Mouse (Mus musculus) intestine, embryonic 16.5 days (tissue): Measurements from ENCODE around the gene Dido1. TPM values are rescaled to one million over a fixed set of nuclear protein-coding genes. Genes with fewer than 3 reads are reported as not detected.
A peak's percentile ranks its signal among the peaks of the same experiment; 100 is the strongest.

Experiments used
- ATAC-seq: fragments of 200-750 bp; cut with Nextera tagmentation; 2 replicates; pipeline ENCODE4 v1.8.0; 2017; ENCODE audit warnings: moderate TSS enrichment, moderate library complexity
- H3K27ac ChIP-seq: fragments of 300-500 bp; sonication (generic); 2 replicates; pipeline ENCODE4 v1.5.1; 2014; ENCODE audit warnings: mild to moderate bottlenecking, low read length
- H3K27me3 ChIP-seq: fragments of 300-500 bp; sonication (generic); replicated peaks from 2 replicates; pipeline ENCODE4 v1.6.1; 2014; ENCODE audit warnings: low read length, control low read depth, mixed read lengths; ENCODE audit not compliant: control insufficient read depth, insufficient read depth
- H3K36me3 ChIP-seq: fragments of 300-500 bp; sonication (generic); 2 replicates; pipeline ENCODE4 v1.6.1; 2014; ENCODE audit warnings: low read length, control low read depth; ENCODE audit not compliant: control insufficient read depth, insufficient read depth
- H3K4me1 ChIP-seq: fragments of 300-500 bp; sonication (generic); 2 replicates; pipeline ENCODE4 v1.6.1; 2014; ENCODE audit warnings: low read length, control low read depth, mixed read lengths; ENCODE audit not compliant: control insufficient read depth, insufficient read depth
- H3K4me2 ChIP-seq: fragments of 300-500 bp; sonication (generic); 2 replicates; pipeline ENCODE4 v1.6.1; 2014; ENCODE audit warnings: low read depth, low read length, control low read depth
- H3K4me3 ChIP-seq: fragments of 300-500 bp; sonication (generic); 2 replicates; pipeline ENCODE4 v1.5.1; 2014; ENCODE audit warnings: mild to moderate bottlenecking, low read length
- H3K9ac ChIP-seq: fragments of 300-500 bp; sonication (generic); 2 replicates; pipeline ENCODE4 v1.6.1; 2014; ENCODE audit warnings: low read depth, low read length
- H3K9me3 ChIP-seq: fragments of 300-500 bp; sonication (generic); 2 replicates; pipeline ENCODE4 v1.6.1; 2016; ENCODE audit warnings: low read length, control low read depth; ENCODE audit not compliant: control insufficient read depth
- WGBS: fragments of 180-500 bp; shearing (Covaris S2); extraction: QIAGEN DNeasy Blood & Tissue Kit; methylation state at CpG from one replicate; pipeline ENCODE4 v1.1.7; 2014; 5-methylcytosine and 5-hydroxymethylcytosine counted together
- polyA plus RNA-seq: library from polyadenylated mRNA; unstranded; fragments of >200 nt; fragmentation: Nextera tagmentation; extraction: Ambion mirVana; gene quantifications from 2 replicates; pipeline ENCODE4 v1.2.1, GENCODE M21; 2015

The Dido1 gene
- polyA plus RNA-seq, 1 experiment from 2014 or later = 17.0 TPM

DNA sequence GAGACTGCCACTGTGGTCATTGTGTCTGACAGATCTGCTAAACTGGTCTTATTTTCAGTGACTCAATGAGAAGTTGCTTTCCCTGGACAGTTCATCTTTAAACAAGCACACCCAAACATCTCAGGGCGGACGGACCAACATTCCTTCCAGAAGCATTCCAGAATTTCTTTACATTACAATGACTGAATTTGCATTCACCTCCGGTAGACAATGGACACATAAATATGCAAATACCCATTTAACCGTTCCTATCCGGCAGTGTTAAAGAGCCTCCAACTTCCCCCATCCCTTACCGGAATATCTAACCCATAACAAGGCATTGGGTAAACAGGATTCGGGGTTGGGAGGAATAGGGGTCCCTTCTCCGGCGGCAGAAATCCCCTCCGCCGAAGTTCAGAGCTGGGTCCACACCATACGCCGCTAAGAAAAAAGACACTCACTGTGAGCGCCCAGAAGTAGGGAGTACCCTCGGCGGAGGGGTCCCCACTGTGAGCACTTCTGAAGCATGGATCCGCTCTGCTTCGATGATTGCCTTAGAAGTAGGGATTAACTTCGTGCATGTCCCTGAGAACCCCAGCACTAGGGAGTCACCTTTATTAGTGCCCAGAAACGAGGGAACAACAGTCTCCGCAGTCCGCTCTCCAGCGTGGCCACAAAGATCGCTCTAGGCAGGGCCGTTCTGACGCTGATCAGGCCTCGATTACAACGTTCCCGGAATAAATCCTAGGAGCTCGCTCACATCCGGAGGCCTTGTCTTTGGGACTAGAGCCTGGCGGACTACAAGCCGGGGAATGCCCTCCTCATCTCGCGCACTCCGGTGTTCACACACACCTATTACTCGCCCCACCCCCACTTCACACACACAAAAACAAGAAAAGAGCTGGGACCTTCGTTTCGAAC is 526 bp downstream of the Dido1 start:
- Histone ChIP-seq H3K4me2 (peak overlapping the region; percentile 82), H3K4me3 (peak overlapping the region; percentile 67), H3K4me1 (peaks cover 26% of the 10 kb centered on the region), H3K9ac (peak overlapping the region; percentile 95), H3K27ac (peak overlapping the region; percentile 85), H3K36me3 (peaks cover 4% of the 10 kb centered on the region; the same call in 1 of the 2 replicates), H3K27me3 (no peaks in the 10 kb centered on the region), H3K9me3 (no peaks in the 10 kb centered on the region)
- peak; percentile 63 for ATAC-seq
- under 1% methylated on average over 39 of the region's 39 CpGs for WGBS

DNA sequence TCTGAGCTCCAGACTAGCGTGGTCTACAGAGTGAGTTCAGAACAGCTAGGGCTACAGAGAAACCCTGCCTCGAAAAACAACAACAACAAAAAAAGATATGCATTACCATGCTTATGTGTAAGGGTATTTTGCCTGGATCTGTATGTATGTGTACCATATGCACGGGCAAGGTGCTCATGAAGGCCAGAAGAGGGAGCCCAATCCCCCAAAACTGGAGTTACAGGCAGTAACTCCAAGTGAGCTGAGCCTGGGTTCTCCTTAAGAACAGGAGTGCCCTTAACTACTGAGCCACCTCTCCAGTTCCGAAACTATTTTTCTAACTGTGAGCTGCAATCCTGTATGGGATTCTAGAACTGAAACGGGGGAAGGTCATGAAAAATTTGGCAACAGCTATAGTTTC is 3.8 kb downstream of the Dido1 start:
- no peaks in the 10 kb centered on the region for H3K36me3 ChIP-seq
- H3K9me3 ChIP-seq = no peaks in the 10 kb centered on the region
- peaks cover 35% of the 10 kb centered on the region for H3K4me1 ChIP-seq
- WGBS = 96% methylated on average over 5 of the region's 5 CpGs
- H3K27me3 ChIP-seq = no peaks in the 10 kb centered on the region
- no peak for ATAC-seq
- no peak overlapping the region for H3K4me3 ChIP-seq
- no peak overlapping the region for H3K4me2 ChIP-seq
- no peak overlapping the region for H3K27ac ChIP-seq
- no peak overlapping the region for H3K9ac ChIP-seq

DNA sequence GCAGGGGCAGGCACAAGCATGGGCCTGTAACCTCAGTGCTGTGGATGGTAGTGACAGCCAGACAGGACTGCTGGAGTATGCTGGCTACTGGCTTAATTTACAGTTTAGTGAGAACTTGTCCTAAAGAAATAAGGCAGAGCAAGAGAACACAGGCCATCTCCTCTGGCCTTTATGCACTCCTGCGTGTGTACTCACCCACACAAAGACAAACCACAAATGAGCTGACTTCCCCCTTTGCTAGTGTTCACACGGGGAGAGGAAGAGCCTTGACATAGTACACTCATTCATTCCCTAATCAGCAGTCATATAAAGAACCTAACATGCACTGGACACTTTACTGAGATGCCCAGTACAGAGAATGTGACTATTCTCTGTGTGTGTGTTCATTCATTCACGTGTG is 4.7 kb downstream of the Dido1 start:
- Histone ChIP-seq H3K4me1 (peaks cover 43% of the 10 kb centered on the region), H3K4me3 (no peak overlapping the region), H3K36me3 (no peaks in the 10 kb centered on the region), H3K27me3 (no peaks in the 10 kb centered on the region), H3K27ac (peak overlapping the region; percentile 53; the same call in 1 of the 2 replicates), H3K9me3 (no peaks in the 10 kb centered on the region), H3K4me2 (no peak overlapping the region), H3K9ac (0 out of 2 replicates have a peak overlapping the region, but pooled peaks have one; percentile 2)
- ATAC-seq = no peak
- 73% methylated on average over 3 of the region's 3 CpGs for WGBS

DNA sequence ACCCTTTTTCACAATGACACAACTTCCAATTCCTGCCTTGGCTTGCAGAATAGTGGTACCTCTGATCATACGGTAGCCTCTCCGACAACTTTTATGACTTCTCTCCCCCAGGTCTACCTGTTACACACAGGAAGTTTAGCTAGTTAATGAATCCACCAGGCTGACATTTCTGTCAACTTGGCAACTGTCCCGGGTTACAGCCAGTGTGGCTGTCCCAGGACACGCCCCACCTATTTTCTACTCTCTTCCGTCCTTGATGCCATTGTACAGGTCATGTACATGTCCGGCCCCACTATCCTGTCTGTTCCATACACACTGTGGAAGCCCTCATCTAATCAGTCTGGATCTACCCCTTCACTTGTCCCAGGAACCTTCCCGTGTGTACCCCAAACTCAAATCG is 5.2 kb downstream of the Dido1 start:
- WGBS = 70% methylated on average over 8 of the region's 8 CpGs
- H3K4me3 ChIP-seq = no peak overlapping the region
- H3K4me1 ChIP-seq = peaks cover 47% of the 10 kb centered on the region
- peak overlapping the region; percentile 53; the same call in 1 of the 2 replicates for H3K27ac ChIP-seq
- ATAC-seq = no peak
- no peaks in the 10 kb centered on the region for H3K36me3 ChIP-seq
- H3K9me3 ChIP-seq = no peaks in the 10 kb centered on the region
- H3K9ac ChIP-seq = 0 out of 2 replicates have a peak overlapping the region, but pooled peaks have one; percentile 2
- no peak overlapping the region for H3K4me2 ChIP-seq
- no peaks in the 10 kb centered on the region for H3K27me3 ChIP-seq

DNA sequence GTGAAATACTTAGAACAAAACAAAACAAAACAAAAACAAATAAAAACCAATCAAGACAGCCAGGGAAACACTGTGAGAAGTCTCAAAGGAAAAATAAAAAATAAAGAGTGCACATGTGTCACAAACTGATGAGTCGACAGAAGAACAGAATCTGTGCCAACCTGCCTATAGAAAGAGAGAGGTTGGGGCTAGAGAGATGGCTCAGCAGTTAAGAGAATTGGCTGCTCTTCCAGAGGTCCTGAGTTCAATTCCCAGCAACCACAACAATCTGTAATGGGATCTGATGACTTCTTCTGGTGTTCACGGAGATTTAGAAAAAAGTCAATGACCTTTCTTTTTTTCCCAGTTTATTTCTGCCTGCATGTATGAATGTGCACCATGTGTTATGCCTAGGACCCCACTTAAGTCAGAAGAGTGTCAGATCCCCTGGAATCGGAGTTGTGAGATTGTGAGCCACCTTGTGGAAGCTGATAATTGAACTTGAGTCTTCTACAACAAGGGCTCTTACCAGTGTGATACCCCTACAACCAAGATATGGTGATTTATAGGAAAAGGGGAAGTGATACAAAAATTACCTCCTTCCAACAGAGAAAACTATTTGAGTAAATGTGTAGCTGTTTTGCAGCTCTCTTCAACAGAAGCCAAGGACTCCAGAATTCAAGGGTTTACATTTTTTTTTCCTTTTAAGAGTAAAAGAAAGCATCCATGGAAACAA is 6.0 kb downstream of the Dido1 start:
- H3K36me3 ChIP-seq = no peaks in the 10 kb centered on the region
- H3K4me1 ChIP-seq = peaks cover 51% of the 10 kb centered on the region
- H3K4me2 ChIP-seq = no peak overlapping the region
- no peaks in the 10 kb centered on the region for H3K27me3 ChIP-seq
- no peaks in the 10 kb centered on the region for H3K9me3 ChIP-seq
- 76% methylated on average over 3 of the region's 3 CpGs for WGBS
- H3K4me3 ChIP-seq = no peak overlapping the region
- H3K27ac ChIP-seq = peak overlapping the region; percentile 36; the same call in 1 of the 2 replicates
- H3K9ac ChIP-seq = no peak overlapping the region
- no peak for ATAC-seq

DNA sequence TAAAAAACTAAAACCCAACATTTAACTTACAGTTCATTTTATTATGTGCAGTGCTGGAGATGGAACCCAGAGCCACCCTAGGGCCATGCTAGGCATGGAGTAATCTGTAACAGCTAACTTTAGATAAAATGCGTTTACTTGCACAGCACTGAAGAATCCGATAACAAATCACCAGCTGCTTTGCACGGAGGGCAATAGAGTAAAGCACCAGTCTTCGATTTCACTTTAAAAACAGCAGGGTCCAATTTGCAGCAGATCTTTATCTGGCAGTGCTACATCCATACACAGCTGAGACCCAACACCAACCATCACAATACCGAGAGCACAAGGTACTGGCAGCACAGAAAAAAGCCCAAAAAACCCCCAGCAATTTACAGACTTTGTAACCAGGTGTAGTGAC is 6.6 kb downstream of the Dido1 start:
- Histone ChIP-seq H3K4me3 (no peak overlapping the region), H3K4me2 (peak overlapping the region; percentile 88; the same call in 1 of the 2 replicates), H3K27me3 (no peaks in the 10 kb centered on the region), H3K9ac (no peak overlapping the region), H3K27ac (peak overlapping the region; percentile 96), H3K9me3 (no peaks in the 10 kb centered on the region), H3K4me1 (peaks cover 47% of the 10 kb centered on the region), H3K36me3 (no peaks in the 10 kb centered on the region)
- WGBS = 65% methylated on average over 5 of the region's 5 CpGs
- no peak for ATAC-seq

DNA sequence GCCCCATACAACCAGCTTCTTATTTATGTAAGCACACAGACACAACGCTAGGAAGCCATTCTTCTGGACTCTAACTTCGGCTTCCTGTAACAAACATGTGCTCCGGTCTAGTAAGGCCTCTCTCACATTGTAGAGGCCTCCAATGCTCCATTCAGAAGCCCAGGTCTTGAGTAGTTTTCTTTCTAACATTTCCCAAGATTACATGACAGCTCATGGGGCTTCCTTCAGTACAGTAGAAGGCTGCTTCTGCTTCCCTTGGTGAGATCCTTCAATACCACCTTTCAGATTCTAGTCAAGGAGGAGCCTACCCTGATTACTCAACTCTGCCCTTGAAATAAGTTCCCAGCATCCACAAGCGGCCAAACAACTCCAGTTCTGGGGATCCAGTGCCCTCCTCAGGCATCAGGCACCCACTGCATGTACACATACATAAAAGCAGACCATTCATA is 7.1 kb downstream of the Dido1 start:
- Histone ChIP-seq H3K4me1 (peaks cover 46% of the 10 kb centered on the region), H3K27ac (peak overlapping the region; percentile 96), H3K9me3 (no peaks in the 10 kb centered on the region), H3K9ac (peak overlapping the region; percentile 81), H3K4me2 (peak overlapping the region; percentile 88), H3K27me3 (no peaks in the 10 kb centered on the region), H3K4me3 (peak overlapping the region; percentile 69), H3K36me3 (no peaks in the 10 kb centered on the region)
- WGBS = 19% methylated on average over 4 of the region's 4 CpGs
- ATAC-seq = no peak

DNA sequence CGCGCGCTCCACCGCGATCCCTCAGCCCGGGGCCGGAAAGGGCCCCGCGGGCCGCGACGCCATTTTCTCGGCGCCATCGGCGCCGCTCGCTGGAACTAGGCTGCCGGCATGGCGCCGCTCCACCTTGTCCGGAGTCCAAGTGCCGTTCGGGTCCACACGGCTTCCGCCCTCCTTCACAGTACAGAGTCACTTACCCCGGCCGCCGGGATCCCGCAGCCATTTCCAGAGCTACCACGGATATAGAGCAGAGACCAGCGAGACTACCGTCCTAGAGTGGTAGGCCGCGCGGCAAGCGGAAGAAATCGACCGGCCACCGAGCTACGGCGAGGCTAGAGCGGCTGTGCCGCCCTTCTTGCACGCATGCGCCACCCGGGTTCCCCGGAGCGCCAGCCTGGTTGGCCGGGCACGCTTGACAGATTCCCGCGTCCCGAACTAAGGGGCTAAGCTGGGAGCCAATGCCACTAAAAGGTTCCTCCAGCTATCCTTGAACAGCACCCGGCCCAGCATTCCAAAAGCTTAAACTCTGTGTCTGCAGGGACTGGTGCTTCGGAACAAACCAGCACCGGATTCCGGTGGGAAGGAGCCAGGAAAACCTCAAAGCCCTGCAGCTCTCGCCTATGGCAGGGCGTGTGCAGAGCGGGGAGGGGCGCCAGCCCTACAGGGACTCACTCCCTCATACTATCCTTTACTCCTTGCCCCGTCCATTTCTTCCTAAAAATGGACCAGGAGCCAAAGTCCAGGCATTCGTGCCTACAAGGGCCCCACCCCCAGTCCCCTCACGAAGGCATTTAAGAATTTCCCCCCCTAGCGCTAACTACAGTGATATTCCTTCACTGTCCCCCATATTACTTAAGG is 7.8 kb downstream of the Dido1 start:
- Histone ChIP-seq H3K4me3 (peak overlapping the region; percentile 69), H3K27me3 (no peaks in the 10 kb centered on the region), H3K4me2 (peak overlapping the region; percentile 88), H3K36me3 (no peaks in the 10 kb centered on the region), H3K9me3 (no peaks in the 10 kb centered on the region), H3K4me1 (peaks cover 46% of the 10 kb centered on the region), H3K27ac (peak overlapping the region; percentile 96), H3K9ac (peak overlapping the region; percentile 81)
- ATAC-seq = peak; percentile 94
- under 1% methylated on average over 66 of the region's 66 CpGs for WGBS
